Mouse (Mus musculus) kidney, adult 2 months (tissue): ENCODE data around the gene Prkce. TPM values are rescaled to one million over a fixed set of nuclear protein-coding genes. Genes with fewer than 3 reads are reported as not detected.
A peak's percentile ranks its signal among the peaks of the same experiment; 100 is the strongest.

Source experiments
- DNase-seq: peaks from one replicate; pipeline ENCODE4 v3.0.0; 2021
- H3K27ac ChIP-seq: fragments of 200-500 bp; 2 replicates; pipeline ENCODE4 v1.5.1; 2012; ENCODE audit warnings: low read depth, low read length, control low read depth, inconsistent platforms; ENCODE audit not compliant: insufficient read depth
- H3K27me3 ChIP-seq: fragments of 200-500 bp; replicated peaks from 2 replicates; pipeline ENCODE4 v1.6.1; 2012; ENCODE audit warnings: mild to moderate bottlenecking, moderate library complexity, low read length, inconsistent platforms; ENCODE audit not compliant: control insufficient read depth, insufficient read depth
- H3K36me3 ChIP-seq: fragments of 200-500 bp; 2 replicates; pipeline ENCODE4 v1.6.1; 2012; ENCODE audit warnings: mild to moderate bottlenecking, moderate library complexity, low read length, inconsistent platforms; ENCODE audit not compliant: control insufficient read depth, insufficient read depth
- H3K4me1 ChIP-seq: fragments of 200-500 bp; 2 replicates; pipeline ENCODE4 v1.6.1; 2011; ENCODE audit warnings: low read length; ENCODE audit not compliant: control insufficient read depth, insufficient read depth
- H3K4me3 ChIP-seq: fragments of 200-500 bp; 2 replicates; pipeline ENCODE4 v1.5.1; 2011; ENCODE audit warnings: mild to moderate bottlenecking, low read depth, low read length, control low read depth; ENCODE audit not compliant: insufficient read depth
- CTCF ChIP-seq: fragments of 200-500 bp; conservative IDR thresholded peaks from 2 replicates; pipeline ENCODE4 v1.5.1; 2011; ENCODE audit warnings: low read depth, mild to moderate bottlenecking, control low read depth, low read length, moderate library complexity, mixed read lengths; ENCODE audit not compliant: insufficient read depth, insufficient read length
- POLR2A ChIP-seq: fragments of 200-500 bp; IDR thresholded peaks from one replicate; pipeline ENCODE4 v1.6.1; 2011; ENCODE audit warnings: low read depth, low read length, control low read depth
- WGBS: fragments of 180-500 bp; shearing (Covaris S2); methylation state at CpG from one replicate; pipeline ENCODE4 v1.1.7; 2018; 5-methylcytosine and 5-hydroxymethylcytosine counted together
- polyA plus RNA-seq: library from polyadenylated mRNA; depleted of rRNA; stranded (reverse); fragments of >200 nt; gene quantifications from 2 replicates; pipeline ENCODE4 v1.2.3, GENCODE M21; 2012

Gene Prkce
- polyA plus RNA-seq, 1 experiment = 6.1 TPM

- H3K27ac ChIP-seq = no peak overlapping the region
- peaks cover 6% of the 10 kb centered on the region for H3K4me1 ChIP-seq
- H3K4me3 ChIP-seq = no peak overlapping the region
- no peak for DNase-seq
- no peaks in the 10 kb centered on the region for H3K27me3 ChIP-seq
- H3K36me3 ChIP-seq = no peaks in the 10 kb centered on the region
- TF ChIP-seq CTCF (no peak), POLR2A (no peak)
- 71% methylated on average over 10 of the region's 10 CpGs for WGBS
These were observed 157.7 kb downstream of the Prkce start for GRCm38 (mm10) chr17:86325317-86325716.

GRCm38 (mm10) chr17:86327958-86328357, 160.4 kb downstream of the Prkce start:
- Histone ChIP-seq H3K4me3 (no peak overlapping the region), H3K27me3 (no peaks in the 10 kb centered on the region), H3K36me3 (no peaks in the 10 kb centered on the region), H3K27ac (no peak overlapping the region), H3K4me1 (peaks cover 6% of the 10 kb centered on the region)
- no peak for DNase-seq
- TF ChIP-seq CTCF (no peak), POLR2A (no peak)
- WGBS = 95% methylated on average over 4 of the region's 4 CpGs

GRCm38 (mm10) chr17:86329273-86330075, 161.9 kb downstream of the Prkce start:
- WGBS = 45% methylated on average over 16 of the region's 16 CpGs
- DNase-seq = no peak
- no peak overlapping the region for H3K27ac ChIP-seq
- peaks cover 6% of the 10 kb centered on the region for H3K4me1 ChIP-seq
- no peaks in the 10 kb centered on the region for H3K27me3 ChIP-seq
- TF ChIP-seq POLR2A = no peak
- no peak for TF ChIP-seq CTCF
- peak overlapping the region; percentile 13; the same call in 1 of the 2 replicates for H3K4me3 ChIP-seq
- H3K36me3 ChIP-seq = no peaks in the 10 kb centered on the region

DNA sequence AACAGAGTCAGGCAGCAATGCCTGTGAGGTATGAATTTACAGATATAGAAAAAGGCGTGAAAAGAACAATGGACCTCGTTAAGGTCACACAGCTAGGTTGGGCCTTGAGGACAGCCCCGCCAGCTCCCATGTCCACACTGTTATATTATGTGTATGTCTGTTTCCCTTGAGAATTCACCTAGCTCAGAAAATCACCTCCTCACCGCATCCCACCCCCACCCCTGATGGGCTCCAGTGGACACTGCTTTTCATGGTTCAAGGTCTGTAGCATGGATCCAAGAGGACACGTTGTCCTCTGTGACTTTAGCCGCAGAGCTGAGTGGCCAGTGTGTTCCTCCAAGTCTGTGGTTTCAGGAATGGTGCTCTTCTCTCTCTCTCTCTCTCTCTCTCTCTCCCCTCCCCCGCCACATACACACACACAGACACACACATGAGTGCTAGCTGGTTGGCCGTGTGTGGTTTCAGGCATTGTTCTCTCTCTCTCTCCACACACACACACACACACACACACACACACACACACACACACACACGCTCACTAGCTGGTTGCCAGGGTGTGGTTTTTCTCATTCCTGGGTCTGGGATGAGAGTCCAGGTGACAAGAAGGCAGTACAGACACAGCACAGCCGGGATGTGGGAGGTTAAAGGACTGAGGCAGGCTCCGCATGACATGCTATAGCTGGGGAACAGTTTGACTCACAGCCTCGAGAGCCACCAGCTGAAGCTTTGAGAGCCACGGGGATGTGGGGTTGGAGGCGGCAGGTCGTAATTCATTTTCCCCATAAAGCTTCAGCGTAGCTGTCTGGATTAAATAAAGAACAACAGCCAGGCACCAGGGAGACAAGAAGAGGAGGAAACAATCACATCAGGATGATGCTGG, 162.7 kb downstream of the Prkce start:
- 72% methylated on average over 16 of the region's 16 CpGs for WGBS
- no peak overlapping the region for H3K27ac ChIP-seq

GRCm38 (mm10) chr17:86331835-86332234, 164.2 kb downstream of the Prkce start:
- TF ChIP-seq POLR2A (no peak), CTCF (no peak)
- 92% methylated on average over 8 of the region's 8 CpGs for WGBS
- H3K27me3 ChIP-seq = no peaks in the 10 kb centered on the region
- H3K27ac ChIP-seq = no peak overlapping the region
- H3K36me3 ChIP-seq = no peaks in the 10 kb centered on the region
- peaks cover 16% of the 10 kb centered on the region for H3K4me1 ChIP-seq
- no peak overlapping the region for H3K4me3 ChIP-seq
- no peak for DNase-seq

More for the DNA sequence above, 162.7 kb downstream of the Prkce start:
- H3K4me1 ChIP-seq = peaks cover 13% of the 10 kb centered on the region
- no peak for DNase-seq
- TF ChIP-seq CTCF = no peak
- TF ChIP-seq POLR2A = no peak
- H3K36me3 ChIP-seq = no peaks in the 10 kb centered on the region
- no peaks in the 10 kb centered on the region for H3K27me3 ChIP-seq
- H3K4me3 ChIP-seq = no peak overlapping the region

GRCm38 (mm10) chr17:86334990-86335389, 167.4 kb downstream of the Prkce start:
- Histone ChIP-seq H3K4me1 (peaks cover 9% of the 10 kb centered on the region; the same call in 1 of the 2 replicates), H3K36me3 (no peaks in the 10 kb centered on the region), H3K27ac (no peak overlapping the region), H3K4me3 (no peak overlapping the region), H3K27me3 (no peaks in the 10 kb centered on the region)
- WGBS = 51% methylated on average over 4 of the region's 4 CpGs
- peak; percentile 93 for DNase-seq
- no peak; the same call in 1 of the 2 replicates for TF ChIP-seq CTCF
- TF ChIP-seq POLR2A = no peak

DNA sequence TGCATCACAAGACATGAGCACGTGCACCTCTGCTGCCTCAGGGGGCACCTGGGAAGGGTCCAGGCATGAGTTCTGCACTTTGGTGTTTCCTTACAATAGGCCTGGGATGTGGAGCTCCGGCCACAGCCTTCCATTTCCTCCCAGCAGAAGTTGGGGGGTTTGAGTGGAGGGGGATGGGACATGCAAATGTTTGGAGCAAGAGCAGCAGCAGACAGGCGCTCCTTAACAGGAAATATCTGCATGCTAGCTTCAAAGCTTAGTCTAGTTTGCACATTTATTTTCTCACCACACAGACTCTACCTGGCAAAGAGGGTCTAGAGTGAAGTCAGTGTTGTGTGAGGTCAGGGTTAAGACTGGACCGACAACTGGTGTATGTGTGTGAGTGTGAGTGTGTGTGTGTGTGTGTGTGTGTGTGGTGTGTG, 169.1 kb downstream of the Prkce start:
- DNase-seq = peak; percentile 63
- H3K27ac ChIP-seq = peak overlapping the region; percentile 49
- no peak overlapping the region for H3K4me3 ChIP-seq
- no peaks in the 10 kb centered on the region for H3K27me3 ChIP-seq
- H3K36me3 ChIP-seq = no peaks in the 10 kb centered on the region
- H3K4me1 ChIP-seq = peaks cover 9% of the 10 kb centered on the region; the same call in 1 of the 2 replicates
- WGBS = 59% methylated on average over 4 of the region's 4 CpGs
- no peak for TF ChIP-seq CTCF
- TF ChIP-seq POLR2A = no peak
